Mouse (Mus musculus): ENCODE results near the gene Gtf2f2. TPM values are rescaled to one million over a fixed set of nuclear protein-coding genes. Genes with fewer than 3 reads are reported as not detected.

Gtf2f2 gene
- polyA plus RNA-seq, 1 experiment, result 8.3 TPM

- no peaks in the 10 kb centered on the region for H3K9me3 ChIP-seq
- peaks cover 42% of the 10 kb centered on the region for H3K4me1 ChIP-seq
- TF ChIP-seq GATA1 (IDR thresholded peaks at IDR 0.05; ENCODE audit: borderline replicate concordance, low read length) (no peak), FLI1 (IDR thresholded peaks at IDR 0.05; ENCODE audit: low read length) (no peak)
- no peaks in the 10 kb centered on the region for H3K27me3 ChIP-seq (replicated peaks)
- H3K4me3 ChIP-seq (replicated peaks), result no peak overlapping the region
- peaks cover 37% of the 10 kb centered on the region for H3K36me3 ChIP-seq (replicated peaks; ENCODE audit: low read length)
Observed at GRCm38 (mm10) chr14:76005011-76005410, 5.7 kb downstream of the Gtf2f2 start.

DNA sequence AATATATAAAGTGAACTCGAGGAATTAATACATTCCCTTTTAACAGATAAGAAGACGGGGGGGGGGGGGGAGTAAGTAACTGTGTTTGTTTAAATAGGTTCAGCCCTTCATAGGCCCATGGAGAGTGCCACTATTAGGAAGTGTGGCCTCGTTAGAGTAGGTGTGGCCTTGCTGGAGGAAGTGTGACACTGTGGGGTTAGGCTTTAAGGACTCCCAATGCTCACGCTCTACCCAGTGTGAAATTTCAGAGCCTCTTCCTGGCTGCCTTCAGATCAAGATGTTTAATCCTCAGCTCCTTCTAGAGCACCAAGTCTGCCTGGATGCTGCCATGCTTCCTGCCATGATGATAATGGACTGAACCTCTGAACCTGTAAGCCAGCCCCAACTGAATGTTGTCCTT lies 8.9 kb downstream of the Gtf2f2 start:
- Histone ChIP-seq H3K27me3 (replicated peaks) (no peaks in the 10 kb centered on the region), H3K36me3 (replicated peaks; ENCODE audit: low read length) (peaks cover 41% of the 10 kb centered on the region), H3K4me3 (replicated peaks) (no peak overlapping the region), H3K4me1 (peaks cover 41% of the 10 kb centered on the region), H3K9me3 (no peaks in the 10 kb centered on the region)
- no peak for TF ChIP-seq GATA1 (IDR thresholded peaks at IDR 0.05; ENCODE audit: borderline replicate concordance, low read length)
- TF ChIP-seq FLI1 (IDR thresholded peaks at IDR 0.05; ENCODE audit: low read length), result no peak

GRCm38 (mm10) chr14:75998082-75998481 lies 12.6 kb downstream of the Gtf2f2 start:
- H3K4me3 ChIP-seq (replicated peaks), result no peak overlapping the region
- no peaks in the 10 kb centered on the region for H3K27me3 ChIP-seq (replicated peaks)
- peaks cover 35% of the 10 kb centered on the region for H3K4me1 ChIP-seq
- peaks cover 40% of the 10 kb centered on the region for H3K36me3 ChIP-seq (replicated peaks; ENCODE audit: low read length)
- H3K9me3 ChIP-seq, result no peaks in the 10 kb centered on the region
- TF ChIP-seq GATA1 (IDR thresholded peaks at IDR 0.05; ENCODE audit: borderline replicate concordance, low read length) (no peak), FLI1 (IDR thresholded peaks at IDR 0.05; ENCODE audit: low read length) (no peak)

GRCm38 (mm10) chr14:75992371-75992770 lies 18.3 kb downstream of the Gtf2f2 start:
- Histone ChIP-seq H3K27me3 (replicated peaks) (no peaks in the 10 kb centered on the region), H3K4me3 (replicated peaks) (no peak overlapping the region), H3K4me1 (peaks cover 15% of the 10 kb centered on the region; the same call in 1 of the 2 replicates), H3K9me3 (no peaks in the 10 kb centered on the region), H3K36me3 (replicated peaks; ENCODE audit: low read length) (peaks cover 68% of the 10 kb centered on the region)
- TF ChIP-seq FLI1 (IDR thresholded peaks at IDR 0.05; ENCODE audit: low read length), result no peak
- TF ChIP-seq GATA1 (IDR thresholded peaks at IDR 0.05; ENCODE audit: borderline replicate concordance, low read length), result no peak

GRCm38 (mm10) chr14:75990936-75991335 lies 19.7 kb downstream of the Gtf2f2 start:
- Histone ChIP-seq H3K36me3 (replicated peaks; ENCODE audit: low read length) (peaks cover 64% of the 10 kb centered on the region), H3K27me3 (replicated peaks) (no peaks in the 10 kb centered on the region), H3K4me1 (peaks cover 27% of the 10 kb centered on the region), H3K9me3 (no peaks in the 10 kb centered on the region), H3K4me3 (replicated peaks) (no peak overlapping the region)
- no peak for TF ChIP-seq GATA1 (IDR thresholded peaks at IDR 0.05; ENCODE audit: borderline replicate concordance, low read length)
- TF ChIP-seq FLI1 (IDR thresholded peaks at IDR 0.05; ENCODE audit: low read length), result no peak

DNA sequence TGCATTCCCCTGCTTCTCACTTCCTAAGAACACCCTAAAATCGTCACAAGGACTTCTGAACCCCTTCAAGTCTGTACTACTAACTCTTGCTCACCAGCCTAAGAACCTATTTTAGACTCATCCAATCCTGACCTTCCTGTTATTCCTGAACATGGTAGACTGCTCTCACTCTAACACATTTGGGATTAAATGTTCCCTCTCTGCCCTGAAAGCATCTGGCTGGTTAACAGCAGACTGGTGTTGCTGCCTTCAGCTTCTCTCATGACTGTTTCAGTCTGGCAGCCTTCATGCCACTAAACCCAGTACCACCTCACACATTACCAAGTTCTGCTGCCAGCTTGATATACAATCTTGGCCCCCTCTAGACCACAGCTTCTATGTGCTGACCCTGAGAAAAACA lies 21.5 kb downstream of the Gtf2f2 start:
- Histone ChIP-seq H3K27me3 (replicated peaks) (no peaks in the 10 kb centered on the region), H3K36me3 (replicated peaks; ENCODE audit: low read length) (peaks cover 62% of the 10 kb centered on the region), H3K9me3 (no peaks in the 10 kb centered on the region), H3K4me1 (peaks cover 38% of the 10 kb centered on the region), H3K4me3 (replicated peaks) (no peak overlapping the region)
- no peak for TF ChIP-seq GATA1 (IDR thresholded peaks at IDR 0.05; ENCODE audit: borderline replicate concordance, low read length)
- no peak for TF ChIP-seq FLI1 (IDR thresholded peaks at IDR 0.05; ENCODE audit: low read length)

DNA sequence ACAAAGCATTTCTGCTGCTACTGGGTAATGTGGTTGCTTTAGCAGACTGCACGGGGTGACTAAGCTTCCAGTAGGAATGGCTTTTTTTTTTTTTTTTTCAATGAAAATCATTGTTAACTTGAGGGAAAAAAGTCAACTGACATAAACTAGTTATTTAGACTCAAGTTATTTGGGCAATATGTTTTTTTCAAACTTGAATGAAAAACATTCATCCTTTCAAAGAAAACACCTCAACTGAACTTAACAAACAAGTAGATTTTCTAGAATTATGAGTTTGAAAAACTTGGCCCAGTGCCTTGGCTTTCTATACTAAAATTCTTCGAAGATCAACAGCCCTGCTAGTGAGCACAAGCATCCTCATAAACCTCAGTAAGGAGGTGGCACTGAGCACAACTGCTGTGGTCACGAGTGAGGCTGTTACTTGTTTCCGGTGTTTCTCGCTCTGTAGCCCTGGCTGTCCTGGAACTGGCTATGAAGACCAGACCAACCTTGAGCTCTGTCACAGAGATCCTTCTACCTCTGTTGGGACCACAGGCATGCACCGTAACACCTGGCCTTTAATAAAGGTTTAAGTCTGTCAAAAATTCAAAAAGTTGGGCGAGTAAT lies 23.7 kb downstream of the Gtf2f2 start:
- Histone ChIP-seq H3K4me3 (replicated peaks) (peak overlapping the region; percentile 33), H3K9me3 (no peaks in the 10 kb centered on the region), H3K36me3 (replicated peaks; ENCODE audit: low read length) (peaks cover 51% of the 10 kb centered on the region), H3K4me1 (peaks cover 38% of the 10 kb centered on the region), H3K27me3 (replicated peaks) (no peaks in the 10 kb centered on the region)
- TF ChIP-seq FLI1 (IDR thresholded peaks at IDR 0.05; ENCODE audit: low read length), result no peak
- no peak for TF ChIP-seq GATA1 (IDR thresholded peaks at IDR 0.05; ENCODE audit: borderline replicate concordance, low read length)

DNA sequence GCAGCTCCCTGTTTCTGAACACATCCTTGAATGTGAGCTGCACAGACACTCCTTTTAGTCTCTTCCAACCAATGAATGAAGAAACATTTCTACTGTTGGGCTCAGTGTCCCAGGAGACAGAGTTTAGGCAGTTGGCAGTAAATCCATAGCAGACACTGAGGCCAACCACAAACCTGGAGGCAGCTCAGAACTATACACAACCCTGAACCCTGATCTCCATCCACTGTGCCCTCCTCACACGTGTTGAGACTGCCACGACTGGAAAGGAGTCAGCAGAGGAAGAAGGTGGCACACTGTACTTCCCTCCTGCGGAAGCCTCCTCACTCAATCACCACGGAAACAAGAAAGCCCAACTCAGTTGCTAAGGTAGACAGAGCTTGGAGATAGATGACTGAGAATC lies 25.6 kb downstream of the Gtf2f2 start:
- Histone ChIP-seq H3K4me3 (replicated peaks) (no peak overlapping the region), H3K36me3 (replicated peaks; ENCODE audit: low read length) (peaks cover 53% of the 10 kb centered on the region), H3K9me3 (no peaks in the 10 kb centered on the region), H3K27me3 (replicated peaks) (no peaks in the 10 kb centered on the region), H3K4me1 (peaks cover 30% of the 10 kb centered on the region)
- no peak for TF ChIP-seq FLI1 (IDR thresholded peaks at IDR 0.05; ENCODE audit: low read length)
- TF ChIP-seq GATA1 (IDR thresholded peaks at IDR 0.05; ENCODE audit: borderline replicate concordance, low read length), result no peak

GRCm38 (mm10) chr14:75983891-75984290 lies 26.8 kb downstream of the Gtf2f2 start:
- TF ChIP-seq GATA1 (IDR thresholded peaks at IDR 0.05; ENCODE audit: borderline replicate concordance, low read length) (no peak), FLI1 (IDR thresholded peaks at IDR 0.05; ENCODE audit: low read length) (no peak)
- H3K4me1 ChIP-seq, result peaks cover 25% of the 10 kb centered on the region
- no peaks in the 10 kb centered on the region for H3K27me3 ChIP-seq (replicated peaks)
- no peak overlapping the region for H3K4me3 ChIP-seq (replicated peaks)
- H3K9me3 ChIP-seq, result no peaks in the 10 kb centered on the region
- H3K36me3 ChIP-seq (replicated peaks; ENCODE audit: low read length), result peaks cover 50% of the 10 kb centered on the region

- peaks cover 19% of the 10 kb centered on the region for H3K4me1 ChIP-seq
- no peaks in the 10 kb centered on the region for H3K9me3 ChIP-seq
- peaks cover 40% of the 10 kb centered on the region for H3K36me3 ChIP-seq (replicated peaks; ENCODE audit: low read length)
- TF ChIP-seq GATA1 (IDR thresholded peaks at IDR 0.05; ENCODE audit: borderline replicate concordance, low read length) (no peak), FLI1 (IDR thresholded peaks at IDR 0.05; ENCODE audit: low read length) (no peak)
- no peak overlapping the region for H3K4me3 ChIP-seq (replicated peaks)
- no peaks in the 10 kb centered on the region for H3K27me3 ChIP-seq (replicated peaks)
Observed at GRCm38 (mm10) chr14:75981231-75981630, 29.4 kb downstream of the Gtf2f2 start.
